Mouse (Mus musculus) 416B (cell line): Measurements from ENCODE around the gene Gnb1.

Experiments
- DNase-seq: peaks from one replicate; pipeline ENCODE4 v3.0.0; 2011; ENCODE audit warnings: low read depth

Gene Gnb1

GRCm38 (mm10) chr4:155485521-155485920 lies 5.6 kb upstream of the Gnb1 start:
- DNase-seq = no peak

- peak; percentile 51 for DNase-seq
Observed at GRCm38 (mm10) chr4:155487746-155488145, 3.4 kb upstream of the Gnb1 start.

GRCm38 (mm10) chr4:155488232-155489025 lies 2.7 kb upstream of the Gnb1 start:
- DNase-seq = peak; percentile 93

GRCm38 (mm10) chr4:155489101-155489970 lies 1.8 kb upstream of the Gnb1 start:
- DNase-seq = no peak

GRCm38 (mm10) chr4:155490456-155490855 lies 705 bp upstream of the Gnb1 start:
- no peak for DNase-seq

- peak; percentile 41 for DNase-seq
Observed at GRCm38 (mm10) chr4:155491529-155492130, 469 bp downstream of the Gnb1 start.

GRCm38 (mm10) chr4:155492131-155492633 lies 1.0 kb downstream of the Gnb1 start:
- DNase-seq = peak; percentile 54

- no peak for DNase-seq
Observed at GRCm38 (mm10) chr4:155494891-155495290, 3.7 kb downstream of the Gnb1 start.

- no peak for DNase-seq
Observed at GRCm38 (mm10) chr4:155497963-155498362, 6.8 kb downstream of the Gnb1 start.

- no peak for DNase-seq
Observed at GRCm38 (mm10) chr4:155501126-155501525, 10.0 kb downstream of the Gnb1 start.

GRCm38 (mm10) chr4:155505067-155505466 lies 13.9 kb downstream of the Gnb1 start:
- peak; percentile 59 for DNase-seq

- no peak for DNase-seq
Observed at GRCm38 (mm10) chr4:155505671-155506295, 14.6 kb downstream of the Gnb1 start.

GRCm38 (mm10) chr4:155508614-155509013 lies 17.5 kb downstream of the Gnb1 start:
- peak; percentile 47 for DNase-seq

GRCm38 (mm10) chr4:155510981-155511380 lies 19.8 kb downstream of the Gnb1 start:
- DNase-seq = no peak

GRCm38 (mm10) chr4:155514810-155515209 lies 23.6 kb downstream of the Gnb1 start:
- DNase-seq = no peak

- no peak for DNase-seq
Observed at GRCm38 (mm10) chr4:155517948-155518517, 26.9 kb downstream of the Gnb1 start.

GRCm38 (mm10) chr4:155522327-155522726 lies 31.2 kb downstream of the Gnb1 start:
- DNase-seq = no peak

- no peak for DNase-seq
Observed at GRCm38 (mm10) chr4:155525751-155526150, 34.6 kb downstream of the Gnb1 start.

GRCm38 (mm10) chr4:155529294-155529693 lies 38.1 kb downstream of the Gnb1 start:
- DNase-seq = peak; percentile 57

GRCm38 (mm10) chr4:155549993-155550392 lies 58.8 kb downstream of the Gnb1 start:
- DNase-seq = no peak

GRCm38 (mm10) chr4:155550446-155550845 lies 59.3 kb downstream of the Gnb1 start:
- peak; percentile 26 for DNase-seq

GRCm38 (mm10) chr4:155551073-155551472 lies 59.9 kb downstream of the Gnb1 start:
- DNase-seq = no peak
